Mouse (Mus musculus) G1E (cell line): Measurements from ENCODE around the gene Mettl24.

Experiments
- CTCF ChIP-seq: IDR thresholded peaks from 2 replicates; pipeline ENCODE4 v1.5.1; 2012; ENCODE audit warnings: low read depth, low read length, inconsistent platforms, mixed read lengths
- GATA1 ChIP-seq: IDR thresholded peaks from 2 replicates; pipeline ENCODE4 v1.6.1; 2012; ENCODE audit warnings: borderline replicate concordance, low read length, inconsistent platforms, mixed read lengths
- GATA2 ChIP-seq: IDR thresholded peaks from 2 replicates; pipeline ENCODE4 v1.6.1; 2012; ENCODE audit warnings: low read depth, low read length, inconsistent platforms, borderline replicate concordance
- POLR2AphosphoS5 ChIP-seq: IDR thresholded peaks from 2 replicates; pipeline ENCODE4 v1.6.1; 2012; ENCODE audit warnings: low read depth, low read length, inconsistent platforms; ENCODE audit not compliant: insufficient replicate concordance
- TAL1 ChIP-seq: conservative IDR thresholded peaks from 2 replicates; pipeline ENCODE4 v1.6.1; 2012; ENCODE audit warnings: low read depth, low read length, inconsistent platforms, mixed read lengths

GRCm38 (mm10) chr10:40740696-40741095, 57.6 kb downstream of the Mettl24 start:
- TF ChIP-seq CTCF (no peak), POLR2AphosphoS5 (no peak), GATA1 (no peak), TAL1 (no peak), GATA2 (no peak)
